Mouse (Mus musculus): ENCODE measurements around the gene Ern1. TPM values are rescaled to one million over a fixed set of nuclear protein-coding genes. Genes with fewer than 3 reads are reported as not detected.
A peak's percentile ranks its signal among the peaks of the same experiment; 100 is the strongest.
"Not testable (repeated sequence)": the region's sequence is repeated elsewhere in the genome, so short reads cannot be mapped to it uniquely, and the experiment has no call there.

Ern1 gene
- total RNA-seq, 2 experiments from 2014 or later, result 8.5 to 8.7 TPM

GRCm38 (mm10) chr11:106503425-106503717 lies 15.7 kb upstream of the Ern1 start:
- DNase-seq (ENCODE audit: low spot score in 2 of 2), result no peak

DNA sequence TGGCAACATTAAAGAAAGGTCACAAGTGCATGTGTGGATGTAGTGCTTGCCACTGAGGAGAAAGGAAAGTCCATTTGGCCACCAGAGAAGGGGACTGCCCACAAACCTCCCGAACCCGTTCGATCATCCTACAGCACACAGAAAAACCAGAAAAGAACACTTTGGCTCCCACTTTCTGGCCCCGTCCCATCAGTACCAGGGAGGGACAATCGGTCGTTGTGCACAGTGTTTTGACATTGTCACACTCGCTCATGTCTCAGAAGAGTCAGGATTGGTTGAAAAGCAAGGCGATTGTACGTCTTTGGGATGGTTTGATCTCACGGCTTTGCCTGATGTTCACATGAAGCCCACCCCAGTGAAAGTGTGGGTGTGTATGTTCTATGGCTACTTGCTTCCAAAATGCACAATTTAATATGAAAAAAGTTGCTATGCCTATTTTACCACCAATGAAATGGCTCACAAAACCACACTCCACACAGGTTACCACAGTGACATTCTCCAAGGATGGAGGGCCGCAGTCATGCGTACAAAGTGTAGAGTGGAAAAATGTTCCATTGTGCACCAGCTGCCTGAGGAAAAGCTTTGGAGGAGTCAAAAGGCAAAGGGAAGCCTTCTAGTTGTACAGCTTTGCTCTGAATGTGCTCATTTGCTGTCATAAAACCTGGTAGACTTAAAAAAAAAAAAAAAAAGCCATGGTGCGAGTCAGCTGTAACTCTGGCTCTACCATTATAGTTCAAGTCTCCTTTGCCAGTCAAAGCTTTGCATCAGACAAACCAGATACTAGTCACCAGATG lies 15.2 kb upstream of the Ern1 start:
- DNase-seq (ENCODE audit: low spot score in 2 of 2), result no peak

- DNase-seq (ENCODE audit: low spot score in 2 of 2), result no peak
These were observed 14.5 kb upstream of the Ern1 start for GRCm38 (mm10) chr11:106502159-106502505.

- peak; percentile 49 to 67 for DNase-seq (ENCODE audit: low spot score in 2 of 2)
These were observed 13.9 kb upstream of the Ern1 start for GRCm38 (mm10) chr11:106501308-106502158.

DNA sequence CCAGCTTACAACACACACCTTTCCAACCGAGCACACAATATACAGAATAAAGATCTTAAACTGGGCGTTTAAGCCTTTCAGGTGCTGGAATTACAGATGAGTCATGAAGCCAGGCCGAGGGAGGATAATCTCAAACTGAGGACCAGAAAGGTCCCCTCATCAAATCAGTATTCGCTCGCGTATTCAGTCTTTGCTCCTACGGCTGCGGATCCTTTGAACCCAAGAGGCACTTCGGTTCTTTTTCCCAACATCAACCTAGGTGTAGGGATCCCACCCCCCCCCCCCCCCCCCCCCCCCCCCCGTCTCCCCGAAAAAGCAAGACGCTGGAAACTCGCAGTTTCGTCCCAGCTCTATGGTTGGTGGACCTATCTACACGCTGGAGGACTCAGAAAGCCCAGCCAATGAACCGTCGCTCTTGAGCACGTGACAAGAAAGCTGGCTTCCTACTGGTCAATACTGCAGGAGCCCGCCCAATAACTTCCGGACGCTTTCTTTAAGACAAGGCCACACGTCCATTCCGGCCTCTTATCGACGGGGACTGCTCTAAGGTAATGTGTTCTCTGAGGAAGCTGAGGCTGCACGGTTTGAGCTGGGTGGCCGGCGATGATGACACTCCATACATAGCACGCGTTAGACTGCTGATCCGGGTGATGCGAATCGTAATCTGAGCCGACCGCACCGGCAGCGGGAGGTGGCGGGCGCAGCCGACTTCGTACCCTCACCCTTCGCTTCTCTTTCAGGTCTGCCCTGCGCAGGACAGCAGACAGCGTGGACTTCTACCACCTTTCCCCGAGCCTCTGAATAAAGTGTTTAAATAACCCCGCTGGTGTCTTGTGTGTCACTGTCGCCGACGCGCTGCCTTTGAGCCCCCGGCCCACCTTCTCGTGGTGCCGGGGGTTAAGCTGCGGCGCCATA lies 13.0 kb upstream of the Ern1 start:
- DNase-seq (ENCODE audit: low spot score in 2 of 2), result peak; percentile 86 to 91

- no peak for DNase-seq (ENCODE audit: low spot score in 2 of 2)
These were observed 11.2 kb upstream of the Ern1 start for GRCm38 (mm10) chr11:106498739-106499379.

DNA sequence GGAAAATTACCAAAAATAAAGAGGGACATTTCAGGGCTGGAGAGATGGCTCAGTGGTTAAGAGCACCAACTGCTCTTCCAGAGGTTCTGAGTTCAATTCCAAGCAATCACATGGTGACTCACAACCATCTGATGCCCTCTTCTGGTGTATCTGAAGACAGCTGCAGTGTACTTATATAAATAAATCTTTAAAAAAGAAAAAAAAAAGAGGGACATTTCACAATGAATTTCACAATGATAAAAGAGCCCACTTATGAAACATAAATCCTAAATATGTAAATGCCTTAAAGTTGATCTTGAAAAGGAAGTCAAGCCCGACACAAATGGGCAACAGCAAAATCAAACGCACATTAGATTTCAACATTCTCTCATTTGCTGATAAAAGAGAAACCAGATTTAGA lies 10.3 kb upstream of the Ern1 start:
- DNase-seq (ENCODE audit: low spot score in 2 of 2), result no peak

DNA sequence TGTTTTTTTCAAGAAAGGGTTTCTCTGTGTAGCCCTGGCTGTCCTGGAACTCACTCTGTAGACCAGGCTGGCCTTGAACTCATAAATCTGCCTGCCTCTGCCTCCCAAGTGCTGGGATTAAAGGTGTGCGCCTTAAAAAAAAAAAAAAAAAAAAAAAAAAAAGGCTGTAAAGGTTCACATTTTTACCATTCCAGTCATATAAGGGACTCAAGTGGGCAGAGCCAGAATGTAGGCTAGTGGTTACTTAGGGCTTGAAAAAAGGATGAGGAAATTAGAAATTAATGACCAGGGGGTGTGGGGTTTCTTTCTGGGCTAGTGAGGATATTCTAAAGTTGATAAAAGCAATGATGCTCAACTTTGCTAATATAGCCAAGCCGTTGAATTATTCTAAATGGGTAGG lies 9.4 kb upstream of the Ern1 start:
- DNase-seq (ENCODE audit: low spot score in 2 of 2), result not testable (repeated sequence)

GRCm38 (mm10) chr11:106492984-106493669 lies 5.5 kb upstream of the Ern1 start:
- no peak for DNase-seq (ENCODE audit: low spot score in 2 of 2)

DNA sequence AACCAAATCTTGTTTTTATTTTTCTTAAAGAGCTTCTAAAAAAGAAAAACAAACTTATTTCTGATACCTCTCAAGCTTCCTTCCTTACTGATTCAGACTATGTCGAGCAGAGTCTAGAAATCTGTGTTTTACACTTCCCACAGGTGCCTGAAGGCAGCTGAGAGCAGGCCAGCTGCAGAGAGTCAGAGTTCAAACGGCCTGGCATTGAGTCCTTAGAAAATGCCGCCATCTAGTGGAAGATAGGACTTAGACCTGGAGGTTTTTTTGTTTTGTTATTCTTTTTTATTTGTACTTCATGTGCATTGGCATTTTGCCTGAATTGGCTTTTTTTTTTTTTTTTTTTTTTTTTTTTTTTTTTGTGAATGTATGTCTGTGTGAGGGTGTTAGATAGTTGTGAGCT lies 3.7 kb upstream of the Ern1 start:
- DNase-seq (ENCODE audit: low spot score in 2 of 2), result peak in 1 of 2 experiments; percentile 48

GRCm38 (mm10) chr11:106490600-106490999 lies 2.9 kb upstream of the Ern1 start:
- not testable (repeated sequence) for DNase-seq (ENCODE audit: low spot score in 2 of 2)

- no peak for DNase-seq (ENCODE audit: low spot score in 2 of 2)
These were observed 2.4 kb upstream of the Ern1 start for GRCm38 (mm10) chr11:106490057-106490456.

DNA sequence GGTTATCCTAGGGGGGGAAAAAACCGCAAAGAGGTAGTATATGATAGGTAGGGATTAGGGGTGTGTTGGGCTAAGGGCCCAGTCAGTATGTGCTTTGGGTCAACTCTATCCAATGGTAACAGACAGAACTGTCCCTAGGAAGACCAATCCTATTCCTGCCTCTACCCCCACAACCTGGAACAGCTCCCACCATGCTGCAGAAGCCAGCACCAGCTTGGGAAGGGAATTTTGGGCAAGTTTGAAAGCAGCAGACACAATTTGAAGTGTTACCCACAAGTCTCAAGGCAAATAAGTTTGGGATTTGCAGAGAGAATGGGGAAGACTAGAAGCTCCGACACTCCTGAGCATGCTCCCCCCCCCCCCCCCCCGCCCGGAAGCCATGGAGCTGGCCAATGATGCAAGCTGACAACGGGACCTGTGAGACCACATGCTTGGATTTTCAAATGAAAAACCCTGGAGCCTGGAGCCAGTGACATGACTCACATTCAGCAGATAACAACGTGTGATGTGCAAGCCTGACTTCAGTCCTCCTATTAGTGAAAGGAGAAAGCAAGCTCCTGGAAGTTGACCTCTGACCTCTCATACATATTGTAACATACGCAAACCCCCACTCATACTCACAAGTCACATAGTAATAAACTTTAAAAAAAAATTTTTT lies 1.5 kb upstream of the Ern1 start:
- DNase-seq (ENCODE audit: low spot score in 2 of 2), result peak in 1 of 2 experiments; percentile 19

- DNase-seq (ENCODE audit: low spot score in 2 of 2), result no peak
These were observed 492 bp upstream of the Ern1 start for GRCm38 (mm10) chr11:106488126-106488561.

GRCm38 (mm10) chr11:106486866-106487732 lies 553 bp downstream of the Ern1 start:
- DNase-seq (ENCODE audit: low spot score in 2 of 2), result no peak

DNA sequence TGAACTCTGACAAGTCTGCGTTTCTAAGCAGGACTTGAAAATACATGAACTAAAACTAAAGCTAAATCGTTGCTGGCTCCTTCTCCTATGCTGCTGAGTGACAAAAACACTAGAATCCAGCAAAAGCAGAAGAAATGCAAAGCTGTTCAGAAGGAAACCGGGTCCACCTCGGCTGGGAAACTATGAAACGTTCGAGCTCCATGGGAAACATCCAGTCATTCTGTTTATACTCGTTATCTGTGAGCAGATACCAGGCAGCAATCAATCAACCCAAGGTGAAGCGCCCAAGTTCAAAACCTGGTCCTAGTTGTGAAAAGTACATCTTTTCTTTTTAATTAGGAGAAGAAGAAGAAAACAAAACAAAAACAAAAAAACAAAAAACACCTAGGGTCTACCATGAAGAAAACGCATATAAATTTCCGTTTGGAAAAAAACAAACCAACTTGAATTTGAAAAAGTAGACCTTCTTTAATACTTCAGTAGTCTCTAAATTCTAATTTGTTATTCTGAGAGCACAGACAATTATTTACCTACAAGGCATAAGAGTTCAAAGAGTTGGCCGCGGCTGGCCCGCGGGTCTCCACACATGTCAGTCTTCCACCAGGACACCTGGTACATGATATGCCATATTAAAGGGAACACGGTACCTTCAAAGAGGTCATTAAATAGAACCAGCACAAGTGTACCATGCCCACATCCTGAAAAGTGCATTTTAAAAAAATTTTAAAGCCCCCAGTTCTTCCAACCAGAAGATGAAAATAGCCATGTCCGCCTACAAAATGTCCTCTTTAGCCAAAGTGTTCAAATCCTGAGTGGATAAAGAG lies 1.4 kb downstream of the Ern1 start:
- no peak for DNase-seq (ENCODE audit: low spot score in 2 of 2)

DNA sequence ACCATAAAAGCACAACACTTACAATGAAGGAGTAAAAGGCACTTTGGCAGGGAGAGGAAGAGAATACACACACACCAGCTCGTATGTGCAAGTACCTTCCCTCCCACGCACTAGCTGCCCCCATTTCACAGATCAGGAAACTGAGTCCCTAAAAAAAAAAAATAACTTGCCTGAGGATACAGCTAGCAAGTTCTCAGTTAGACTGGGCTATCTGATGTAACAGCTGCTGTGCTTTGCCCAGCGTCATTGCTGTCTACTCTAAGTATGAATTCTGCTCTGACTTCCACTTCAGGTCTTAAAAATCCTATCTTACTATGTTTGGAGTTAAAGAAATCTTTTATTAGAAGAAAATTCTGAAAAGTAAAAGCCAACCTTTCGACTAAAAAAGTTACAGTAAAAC lies 2.0 kb downstream of the Ern1 start:
- no peak for DNase-seq (ENCODE audit: low spot score in 2 of 2)

DNA sequence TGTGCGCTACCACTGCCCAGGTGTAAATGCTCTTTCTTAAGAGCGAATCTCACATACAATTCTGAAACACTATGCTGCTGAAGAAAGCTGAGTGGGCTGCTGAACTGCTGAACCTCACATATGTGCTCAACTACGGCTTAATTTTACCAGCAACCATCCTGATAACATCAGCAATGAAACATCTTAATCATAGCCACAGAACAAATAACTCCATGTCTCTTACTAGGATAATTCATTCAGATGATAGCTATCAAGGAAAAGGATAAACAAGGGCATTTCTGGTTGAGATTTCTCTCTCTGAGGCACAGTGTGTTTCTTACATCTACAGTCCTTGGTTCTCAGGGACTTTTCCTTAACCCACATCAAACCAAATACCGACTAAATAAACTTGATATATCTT lies 2.8 kb downstream of the Ern1 start:
- DNase-seq (ENCODE audit: low spot score in 2 of 2), result no peak

Measured in layer of hippocampus, postnatal 10 days (tissue).